Mouse (Mus musculus) testis, adult 2 months (tissue): ENCODE data around the gene Tmem199. TPM values are rescaled to one million over a fixed set of nuclear protein-coding genes. Genes with fewer than 3 reads are reported as not detected.
"Not testable (repeated sequence)": the region's sequence is repeated elsewhere in the genome, so short reads cannot be mapped to it uniquely, and the experiment has no call there.

Experiments
- H3K27ac ChIP-seq: fragments of 200-500 bp; 2 replicates; pipeline ENCODE4 v1.5.1; 2012; ENCODE audit warnings: low read depth, low read length; ENCODE audit not compliant: control insufficient read depth, insufficient read depth
- H3K27me3 ChIP-seq: fragments of 200-500 bp; 2 replicates; pipeline ENCODE4 v1.6.1; 2012; ENCODE audit warnings: mild to moderate bottlenecking, low read length, moderate library complexity; ENCODE audit not compliant: control insufficient read depth, insufficient read depth
- H3K36me3 ChIP-seq: fragments of 200-500 bp; 2 replicates; pipeline ENCODE4 v1.6.1; 2012; ENCODE audit warnings: mild to moderate bottlenecking, low read length; ENCODE audit not compliant: control insufficient read depth, insufficient read depth
- H3K4me1 ChIP-seq: fragments of 200-500 bp; 2 replicates; pipeline ENCODE4 v1.6.1; 2012; ENCODE audit warnings: low read length; ENCODE audit not compliant: control insufficient read depth, insufficient read depth
- H3K4me3 ChIP-seq: fragments of 200-500 bp; 2 replicates; pipeline ENCODE4 v1.5.1; 2012; ENCODE audit warnings: low read depth, mild to moderate bottlenecking, low read length, moderate library complexity, mixed read lengths; ENCODE audit not compliant: control insufficient read depth
- CTCF ChIP-seq: fragments of 200-500 bp; IDR thresholded peaks from 2 replicates; pipeline ENCODE4 v1.5.1; 2012; ENCODE audit warnings: low read depth, mild to moderate bottlenecking, inconsistent platforms, low read length, moderate library complexity; ENCODE audit not compliant: control insufficient read depth, insufficient read depth, insufficient replicate concordance
- POLR2A ChIP-seq: fragments of 200-500 bp; IDR thresholded peaks from 2 replicates; pipeline ENCODE4 v1.6.1; 2012; ENCODE audit warnings: low read depth, mild to moderate bottlenecking, inconsistent platforms, low read length, moderate library complexity; ENCODE audit not compliant: control insufficient read depth
- polyA plus RNA-seq: library from polyadenylated mRNA; depleted of rRNA; stranded (reverse); fragments of >200 nt; gene quantifications from 2 replicates; pipeline ENCODE4 v1.2.3, GENCODE M21; 2012

Gene Tmem199
- polyA plus RNA-seq, 1 experiment = 19.2 TPM

GRCm38 (mm10) chr11:78535376-78536079, 23.6 kb upstream of the Tmem199 start:
- TF ChIP-seq CTCF = no peak
- no peak for TF ChIP-seq POLR2A
- Histone ChIP-seq H3K27me3 (no peaks in the 10 kb centered on the region), H3K36me3 (peaks cover 3% of the 10 kb centered on the region), H3K27ac (peak overlapping the region; percentile 55), H3K4me3 (peak overlapping the region; percentile 100), H3K4me1 (peaks cover 2% of the 10 kb centered on the region)

- no peak overlapping the region for H3K4me3 ChIP-seq
- peaks cover 2% of the 10 kb centered on the region; the same call in 1 of the 2 replicates for H3K36me3 ChIP-seq
- H3K4me1 ChIP-seq = peaks cover 2% of the 10 kb centered on the region
- H3K27me3 ChIP-seq = no peaks in the 10 kb centered on the region
- TF ChIP-seq CTCF (no peak), POLR2A (no peak)
- no peak overlapping the region for H3K27ac ChIP-seq
These were observed 22.5 kb upstream of the Tmem199 start for GRCm38 (mm10) chr11:78534516-78534915.

DNA sequence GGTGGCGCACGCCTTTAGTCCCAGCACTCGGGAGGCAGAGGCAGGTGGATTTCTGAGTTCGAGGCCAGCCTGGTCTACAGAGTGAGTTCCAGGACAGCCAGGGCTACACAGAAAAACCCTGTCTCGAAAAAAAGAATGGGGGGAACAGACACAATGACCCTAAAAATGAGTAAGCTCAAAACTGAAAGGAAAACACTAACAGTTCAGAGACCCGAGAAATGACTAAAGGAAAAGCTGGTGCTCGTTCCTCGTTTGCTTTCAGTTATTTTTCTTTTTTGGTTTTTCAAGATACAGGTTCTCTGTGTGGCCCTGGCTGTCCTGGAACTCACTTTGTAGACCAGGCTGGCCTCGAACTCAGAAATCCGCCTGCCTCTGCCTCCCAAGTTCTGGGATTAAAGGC, 19.5 kb upstream of the Tmem199 start:
- H3K36me3 ChIP-seq, H3K27ac ChIP-seq, H3K27me3 ChIP-seq, H3K4me3 ChIP-seq, H3K4me1 ChIP-seq: not testable (repeated sequence)

DNA sequence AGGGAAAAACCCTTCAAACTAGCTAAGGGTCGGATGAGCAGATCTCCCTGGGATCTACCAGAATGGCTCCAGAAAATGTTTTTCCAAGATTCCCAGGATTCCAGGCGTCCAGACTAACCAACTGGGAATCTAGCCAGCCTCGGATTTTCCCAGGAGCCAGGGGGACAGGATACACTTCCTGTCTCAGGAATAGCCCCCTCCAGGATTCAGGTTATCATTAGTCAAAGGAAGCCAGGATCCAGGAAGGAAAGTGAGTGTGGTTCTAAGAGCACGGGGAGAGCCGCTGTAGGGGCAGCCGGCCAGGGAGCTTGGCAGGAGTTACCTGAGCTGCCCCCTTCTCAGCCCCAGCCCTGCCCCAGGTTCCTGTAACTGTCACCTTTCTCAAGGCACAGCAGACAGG, 19.1 kb upstream of the Tmem199 start:
- Histone ChIP-seq H3K27me3 (no peaks in the 10 kb centered on the region), H3K4me3 (no peak overlapping the region), H3K27ac (no peak overlapping the region), H3K36me3 (no peaks in the 10 kb centered on the region), H3K4me1 (no peaks in the 10 kb centered on the region)
- TF ChIP-seq CTCF (no peak), POLR2A (no peak)

- no peaks in the 10 kb centered on the region for H3K4me1 ChIP-seq
- no peaks in the 10 kb centered on the region; the same call in 1 of the 2 replicates for H3K36me3 ChIP-seq
- no peak overlapping the region for H3K27ac ChIP-seq
- H3K4me3 ChIP-seq = no peak overlapping the region
- no peak for TF ChIP-seq POLR2A
- TF ChIP-seq CTCF = no peak
- H3K27me3 ChIP-seq = no peaks in the 10 kb centered on the region
These were observed 18.0 kb upstream of the Tmem199 start for GRCm38 (mm10) chr11:78530001-78530400.

- no peak overlapping the region for H3K4me3 ChIP-seq
- H3K36me3 ChIP-seq = no peaks in the 10 kb centered on the region; the same call in 1 of the 2 replicates
- no peaks in the 10 kb centered on the region for H3K4me1 ChIP-seq
- no peak overlapping the region for H3K27ac ChIP-seq
- TF ChIP-seq POLR2A = no peak
- TF ChIP-seq CTCF = no peak
- no peaks in the 10 kb centered on the region for H3K27me3 ChIP-seq
These were observed 16.7 kb upstream of the Tmem199 start for GRCm38 (mm10) chr11:78528714-78529113.

- Histone ChIP-seq H3K27me3 (no peaks in the 10 kb centered on the region), H3K27ac (no peak overlapping the region), H3K4me3 (no peak overlapping the region), H3K4me1 (peaks cover 2% of the 10 kb centered on the region; the same call in 1 of the 2 replicates), H3K36me3 (peaks cover 5% of the 10 kb centered on the region; the same call in 1 of the 2 replicates)
- TF ChIP-seq CTCF (no peak), POLR2A (no peak)
These were observed 12.9 kb upstream of the Tmem199 start for GRCm38 (mm10) chr11:78524838-78525237.
